In the genomic region with DNA sequence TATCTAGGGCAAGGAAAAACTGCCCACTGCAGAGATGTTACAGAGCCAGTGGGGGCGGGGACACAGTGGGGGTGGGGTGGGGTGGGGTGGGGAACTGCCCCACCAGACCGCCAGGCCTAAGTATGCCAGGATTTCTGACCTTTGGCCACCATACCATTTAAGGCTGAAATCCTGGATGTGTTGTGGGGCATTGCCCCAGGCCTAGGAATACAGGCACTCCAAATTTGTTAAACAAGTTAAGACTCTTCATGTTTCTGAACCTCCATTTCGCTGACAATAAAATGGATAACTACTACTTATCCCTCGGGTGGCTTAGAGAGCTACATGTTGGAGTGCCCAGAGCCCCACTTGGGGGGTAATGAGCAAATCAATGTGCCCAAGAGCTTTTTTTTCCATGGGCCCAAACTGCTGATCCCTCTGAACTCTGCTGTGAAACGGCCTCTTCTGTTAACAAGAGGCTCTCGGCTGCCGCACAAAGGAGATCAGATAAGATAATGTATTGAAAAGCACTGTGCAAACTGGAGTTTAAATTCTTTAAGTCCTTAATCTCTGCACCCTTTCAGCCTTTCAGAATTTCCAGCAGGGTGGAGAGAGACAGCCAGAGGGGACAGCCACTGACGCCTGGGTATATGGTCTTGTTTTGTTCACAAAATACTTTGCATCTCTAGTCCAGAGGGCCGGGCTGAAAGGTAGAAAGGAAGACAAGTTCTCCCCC, we compare ENCODE assay signal across 15 mouse cellular contexts. TPM values are rescaled to one million over a fixed set of nuclear protein-coding genes. Genes with fewer than 3 reads are reported as not detected.
DNase-seq lines count a peak whose midpoint lies in the region; ATAC-seq lines count a peak whose summit lies in the region.
"Had no signal": no experiment of that assay in that cellular context is flagged by ENCODE, and none has a peak within 500 bp of the region (broad histone marks: within the 10 kb centered on the region; RNA-seq: fewer than 3 reads in every experiment).

No protein-coding gene starts in this region.

- 0 out of 2 replicates have a peak overlapping the region, but pooled peaks have one; percentile 87 for H3K4me2 ChIP-seq in heart, embryonic 15.5 days
- H3K4me2 ChIP-seq in hindbrain, embryonic 14.5 days (replicated peaks): peak overlapping the region; percentile 77
- peak overlapping the region; percentile 80 for H3K4me2 ChIP-seq in neural tube, embryonic 13.5 days

- 32% methylated on average over 9 of the region's 9 CpGs for WGBS in heart, embryonic 15.5 days
- 4% methylated on average over 9 of the region's 9 CpGs for WGBS in embryonic facial prominence, embryonic 10.5 days
- 5% methylated on average over 9 of the region's 9 CpGs for whole genome bisulfite sequencing in hindbrain, embryonic 14.5 days
- 5% methylated on average over 9 of the region's 9 CpGs for WGBS in neural tube, embryonic 13.5 days

- no peaks in the 10 kb centered on the region for H3K9me3 ChIP-seq in heart, embryonic 15.5 days (replicated peaks)
- no peaks in the 10 kb centered on the region for H3K9me3 ChIP-seq in embryonic facial prominence, embryonic 10.5 days
- H3K9me3 ChIP-seq in hindbrain, embryonic 14.5 days (ENCODE audit: control insufficient read depth, low read length): no peaks in the 10 kb centered on the region
- no peaks in the 10 kb centered on the region for H3K9me3 ChIP-seq in neural tube, embryonic 13.5 days

- peaks cover 21% of the 10 kb centered on the region for H3K4me1 ChIP-seq in heart, embryonic 15.5 days (replicated peaks)
- peaks cover 72% of the 10 kb centered on the region for H3K4me1 ChIP-seq in embryonic facial prominence, embryonic 10.5 days
- peaks cover 9% of the 10 kb centered on the region for H3K4me1 ChIP-seq in hindbrain, embryonic 14.5 days (replicated peaks; ENCODE audit: control insufficient read depth, insufficient read depth, low read length)
- H3K4me1 ChIP-seq in neural tube, embryonic 13.5 days (replicated peaks): peaks cover 49% of the 10 kb centered on the region

- no peak for DNase-seq in heart, adult 18-20 months
- peak; percentile 34 for DNase-seq in embryonic facial prominence, embryonic 10.5 days (ENCODE audit: low spot score)
- DNase-seq in hindbrain, embryonic 14.5 days (ENCODE audit: low spot score): no peak
- DNase-seq in spleen, adult 12 weeks (ENCODE audit: low spot score): no peak
- DNase-seq in kidney, adult 9 months: no peak
- no peak for DNase-seq in T-cell, adult 2 months (ENCODE audit: low spot score)
- DNase-seq: adrenal gland, postnatal 36 days; cerebellum, adult 11 months; gastrocnemius, adult 2 months; kidney, postnatal 14 days; lung, adult 18-20 months had no signal

- peak overlapping the region; percentile 59; the same call in 1 of the 2 replicates for H3K4me3 ChIP-seq in heart, embryonic 15.5 days
- peak overlapping the region; percentile 78 for H3K4me3 ChIP-seq in embryonic facial prominence, embryonic 10.5 days
- H3K4me3 ChIP-seq in hindbrain, embryonic 14.5 days (replicated peaks; ENCODE audit: low read length): peak overlapping the region; percentile 43
- H3K4me3 ChIP-seq in neural tube, embryonic 13.5 days: peak overlapping the region; percentile 49
- H3K4me3 ChIP-seq: erythroblast, embryonic 14.5 days; gastrocnemius, adult 2 months had no signal

- H3K27ac ChIP-seq in heart, embryonic 15.5 days: no peak overlapping the region
- H3K27ac ChIP-seq in embryonic facial prominence, embryonic 10.5 days (replicated peaks): peak overlapping the region; percentile 82
- H3K27ac ChIP-seq in hindbrain, embryonic 14.5 days: no peak overlapping the region
- H3K27ac ChIP-seq in neural tube, embryonic 13.5 days (replicated peaks): no peak overlapping the region
- H3K27ac ChIP-seq: gastrocnemius, adult 2 months had no signal

- no peak for ATAC-seq in heart, embryonic 15.5 days (replicated peaks; ENCODE audit: insufficient number of reproducible peaks, insufficient read depth, low FRiP score, low read depth)
- ATAC-seq in hindbrain, embryonic 14.5 days (ENCODE audit: low FRiP score): no peak
- no peak for ATAC-seq in neural tube, embryonic 13.5 days (ENCODE audit: low read depth)

- no peak overlapping the region for H3K9ac ChIP-seq in heart, embryonic 15.5 days
- H3K9ac ChIP-seq in hindbrain, embryonic 14.5 days: no peak overlapping the region; the same call in 1 of the 2 replicates
- H3K9ac ChIP-seq in neural tube, embryonic 13.5 days: no peak overlapping the region

- H3K36me3 ChIP-seq in heart, embryonic 15.5 days: no peaks in the 10 kb centered on the region
- H3K36me3 ChIP-seq in embryonic facial prominence, embryonic 10.5 days (replicated peaks): 0 out of 2 replicates have a peak, but pooled peaks cover 3% of the 10 kb centered on the region
- no peaks in the 10 kb centered on the region for H3K36me3 ChIP-seq in hindbrain, embryonic 14.5 days (replicated peaks; ENCODE audit: control insufficient read depth, insufficient read depth)
- no peaks in the 10 kb centered on the region for H3K36me3 ChIP-seq in neural tube, embryonic 13.5 days

- peaks cover 88% of the 10 kb centered on the region for H3K27me3 ChIP-seq in heart, embryonic 15.5 days
- H3K27me3 ChIP-seq in embryonic facial prominence, embryonic 10.5 days (replicated peaks; ENCODE audit: low read depth, poor library complexity, severe bottlenecking): peaks cover 100% of the 10 kb centered on the region
- H3K27me3 ChIP-seq in hindbrain, embryonic 14.5 days (ENCODE audit: control insufficient read depth, insufficient read depth, low read length): peaks cover 99% of the 10 kb centered on the region
- peaks cover 97% of the 10 kb centered on the region for H3K27me3 ChIP-seq in neural tube, embryonic 13.5 days

RNA-seq across cellular contexts. Expression of a gene that starts 2.3 kb away (rescaled TPM):
- polyA plus RNA-seq in heart, embryonic 15.5 days (2015; fragmentation: Nextera tagmentation; extraction: Ambion mirVana): 2.4 TPM in 2 replicates
- total RNA-seq in heart, adult 18-20 months (2021): under 1 TPM; 0.36 to 0.69 TPM
- 41.4 and 57.6 TPM in 2 replicates for polyA plus RNA-seq in embryonic facial prominence, embryonic 10.5 days (2016; fragmentation: Nextera tagmentation; extraction: Ambion mirVana)
- polyA plus RNA-seq in hindbrain, embryonic 14.5 days (2014; fragmentation: Nextera tagmentation; extraction: Ambion mirVana): 1.9 and 2.9 TPM in 2 replicates
- polyA plus RNA-seq in neural tube, embryonic 13.5 days (2015; fragmentation: Nextera tagmentation; extraction: Ambion mirVana): 1.7 and 3.2 TPM in 2 replicates
- total RNA-seq: gastrocnemius, adult 2 months; megakaryocyte-erythroid progenitor cell, adult 5-6 weeks had no signal
- polyA plus RNA-seq: erythroblast, embryonic 14.5 days had no signal

Comparison
In these comparisons a context has a peak if more than half of its experiments do, and no peak if none do; other contexts are left out.
1. RNA of a gene that starts 2.3 kb away (polyA plus RNA-seq): 41.4 to 57.6 TPM in embryonic facial prominence, embryonic 10.5 days; 1.9 to 2.9 TPM in hindbrain, embryonic 14.5 days, 2.4 TPM in heart, embryonic 15.5 days and 1.7 to 3.2 TPM in neural tube, embryonic 13.5 days; every median in the first group is over 10 times any median in the second.
2. Peak in every context shown above with its lines, with median percentiles within 50 percentile points of each other: H3K4me2 ChIP-seq and H3K4me3 ChIP-seq.